ENCODE assay signal across 9 mouse cellular contexts in the genomic region with DNA sequence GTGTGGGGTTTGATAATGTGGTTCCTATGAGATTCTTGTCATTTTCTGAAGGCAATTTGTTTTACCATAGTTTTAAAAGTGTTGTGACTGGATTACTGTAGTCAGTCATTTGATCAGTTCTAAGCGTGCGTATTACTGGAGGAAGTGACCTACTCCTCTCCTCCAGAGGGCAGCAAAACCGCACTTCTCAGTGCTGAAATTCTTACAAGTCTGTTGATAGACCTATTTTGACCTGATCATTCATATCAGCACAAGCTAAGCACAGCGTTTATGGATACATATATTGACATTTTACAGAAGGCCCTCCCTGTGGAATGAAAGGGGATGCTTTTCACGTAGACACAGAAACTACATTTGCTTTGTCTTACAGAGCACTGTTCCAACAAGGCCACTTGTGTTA.
DNase-seq lines count a peak whose midpoint lies in the region; ATAC-seq and TF ChIP-seq lines count a peak whose summit lies in the region.
"Had no signal": no experiment of that assay in that cellular context is flagged by ENCODE, and none has a peak within 500 bp of the region (broad histone marks: within the 10 kb centered on the region; RNA-seq: fewer than 3 reads in every experiment).

No protein-coding gene starts in this region.

- 41% methylated on average over 5 of the region's 5 CpGs for WGBS in liver, adult 2 months
- 37% methylated on average over 5 of the region's 5 CpGs for WGBS in liver, embryonic 11.5 days
- WGBS in intestine, embryonic 15.5 days, result 42% methylated on average over 5 of the region's 5 CpGs
- 32% methylated on average over 5 of the region's 5 CpGs for WGBS in midbrain, postnatal 0 days

- DNase-seq in cerebellum, postnatal 14 days, result peak; percentile 46 to 54
- DNase-seq in cerebellum, postnatal 36 days, result no peak
- peak; percentile 48 for DNase-seq in liver, adult 2 months (ENCODE audit: extremely low read depth, low read depth, low spot score)
- DNase-seq in liver, embryonic 11.5 days (ENCODE audit: low spot score), result no peak
- DNase-seq in midbrain, postnatal 0 days (ENCODE audit: low spot score), result peak; percentile 86
- no peak for DNase-seq in urinary bladder, postnatal 36 days (ENCODE audit: low spot score in 2 of 2)

- H3K4me1 ChIP-seq in liver, adult 2 months (ENCODE audit: control insufficient read depth, insufficient read depth, low read length), result peaks cover 4% of the 10 kb centered on the region; the same call in 1 of the 2 replicates
- H3K4me1 ChIP-seq in liver, embryonic 11.5 days (replicated peaks; ENCODE audit: control insufficient read depth, insufficient read depth, low read length), result no peaks in the 10 kb centered on the region
- H3K4me1 ChIP-seq in intestine, embryonic 15.5 days (replicated peaks), result no peaks in the 10 kb centered on the region
- H3K4me1 ChIP-seq in midbrain, postnatal 0 days (ENCODE audit: insufficient read depth, low read length), result no peaks in the 10 kb centered on the region

- no peak overlapping the region for H3K27ac ChIP-seq in liver, adult 2 months (replicated peaks; ENCODE audit: insufficient read depth, low read depth, low read length)
- H3K27ac ChIP-seq in liver, embryonic 11.5 days (ENCODE audit: low read depth, low read length), result no peak overlapping the region
- H3K27ac ChIP-seq in intestine, embryonic 15.5 days, result no peak overlapping the region
- H3K27ac ChIP-seq in midbrain, postnatal 0 days (ENCODE audit: low read depth, low read length), result no peak overlapping the region

- H3K9me3 ChIP-seq in liver, embryonic 11.5 days (ENCODE audit: control insufficient read depth, low read length), result no peaks in the 10 kb centered on the region
- H3K9me3 ChIP-seq in intestine, embryonic 15.5 days, result no peaks in the 10 kb centered on the region
- no peaks in the 10 kb centered on the region for H3K9me3 ChIP-seq in midbrain, postnatal 0 days (ENCODE audit: low read length)

- no peak overlapping the region for H3K4me3 ChIP-seq in liver, adult 2 months (ENCODE audit: insufficient read depth, low read depth, low read length)
- no peak overlapping the region for H3K4me3 ChIP-seq in liver, embryonic 11.5 days (ENCODE audit: low read depth, low read length)
- H3K4me3 ChIP-seq in intestine, embryonic 15.5 days (replicated peaks), result no peak overlapping the region
- no peak overlapping the region for H3K4me3 ChIP-seq in midbrain, postnatal 0 days (ENCODE audit: low read depth, low read length)

- H3K27me3 ChIP-seq in liver, adult 2 months (ENCODE audit: control insufficient read depth, insufficient read depth, low read length), result no peaks in the 10 kb centered on the region
- H3K27me3 ChIP-seq in liver, embryonic 11.5 days (replicated peaks; ENCODE audit: control insufficient read depth, insufficient read depth, low read length), result no peaks in the 10 kb centered on the region
- no peaks in the 10 kb centered on the region for H3K27me3 ChIP-seq in intestine, embryonic 15.5 days (replicated peaks)
- no peaks in the 10 kb centered on the region for H3K27me3 ChIP-seq in midbrain, postnatal 0 days (ENCODE audit: insufficient read depth, low read length)

- peak; percentile 28; the same call in 1 of the 2 replicates for TF ChIP-seq CTCF in liver, adult 2 months (IDR thresholded peaks at IDR 0.05; ENCODE audit: low read depth, low read length)
- TF ChIP-seq CTCF in midbrain, postnatal 0 days (IDR thresholded peaks at IDR 0.05), result peak; percentile 90

- no peaks in the 10 kb centered on the region for H3K79me2 ChIP-seq in liver, adult 2 months (ENCODE audit: control insufficient read depth, insufficient read depth, low read length)

- H3K36me3 ChIP-seq in liver, adult 2 months (ENCODE audit: control insufficient read depth, insufficient read depth, low read length), result no peaks in the 10 kb centered on the region
- no peaks in the 10 kb centered on the region for H3K36me3 ChIP-seq in liver, embryonic 11.5 days (ENCODE audit: control insufficient read depth, insufficient read depth, low read length)
- H3K36me3 ChIP-seq in intestine, embryonic 15.5 days, result no peaks in the 10 kb centered on the region
- H3K36me3 ChIP-seq in midbrain, postnatal 0 days (ENCODE audit: insufficient read depth, low read length), result no peaks in the 10 kb centered on the region
- H3K36me3 ChIP-seq: G1E had no signal

- TF ChIP-seq POLR2A in liver, adult 2 months (IDR thresholded peaks at IDR 0.05; ENCODE audit: extremely low read depth, insufficient read depth, low read length), result no peak

- ATAC-seq in liver, embryonic 11.5 days (replicated peaks; ENCODE audit: low FRiP score), result no peak
- peak; percentile 89 for ATAC-seq in common myeloid progenitor, adult 5-6 weeks (replicated peaks; ENCODE audit: low read depth, poor library complexity, severe bottlenecking)
- peak; percentile 65; the same call in 1 of the 2 replicates for ATAC-seq in intestine, embryonic 15.5 days
- ATAC-seq in midbrain, postnatal 0 days (ENCODE audit: low FRiP score), result peak; percentile 57

- no peak overlapping the region for H3K4me2 ChIP-seq in liver, embryonic 11.5 days
- no peak overlapping the region for H3K4me2 ChIP-seq in intestine, embryonic 15.5 days (replicated peaks)
- H3K4me2 ChIP-seq in midbrain, postnatal 0 days (ENCODE audit: low read depth, low read length, poor library complexity, severe bottlenecking), result no peak overlapping the region

- no peak overlapping the region for H3K9ac ChIP-seq in liver, adult 2 months (ENCODE audit: low read depth, low read length)
- H3K9ac ChIP-seq in liver, embryonic 11.5 days (ENCODE audit: low read depth, low read length), result no peak overlapping the region
- H3K9ac ChIP-seq in intestine, embryonic 15.5 days, result no peak overlapping the region
- no peak overlapping the region; the same call in 1 of the 2 replicates for H3K9ac ChIP-seq in midbrain, postnatal 0 days (replicated peaks; ENCODE audit: low read length, poor library complexity, severe bottlenecking)

Comparison
In these comparisons a context has a peak if more than half of its experiments do, and no peak if none do; other contexts are left out.
1. DNase-seq: peak in cerebellum, postnatal 14 days (2 of 2), liver, adult 2 months (single experiment) and midbrain, postnatal 0 days (single experiment); none in cerebellum, postnatal 36 days (0 of 2), liver, embryonic 11.5 days (single experiment) and urinary bladder, postnatal 36 days (0 of 2).